Mouse (Mus musculus) olfactory bulb, adult 2 months (tissue): ENCODE data around the gene Tmem50a.

Experiments
- CTCF ChIP-seq: fragments of 200-500 bp; IDR thresholded peaks from 2 replicates; pipeline ENCODE4 v1.5.1; 2012; ENCODE audit warnings: low read depth, mild to moderate bottlenecking, low read length, moderate library complexity; ENCODE audit not compliant: insufficient read depth
- POLR2A ChIP-seq: fragments of 200-500 bp; IDR thresholded peaks from 2 replicates; pipeline ENCODE4 v1.6.1; 2012; ENCODE audit warnings: mild to moderate bottlenecking, low read depth, low read length, moderate library complexity; ENCODE audit not compliant: insufficient read depth

DNA sequence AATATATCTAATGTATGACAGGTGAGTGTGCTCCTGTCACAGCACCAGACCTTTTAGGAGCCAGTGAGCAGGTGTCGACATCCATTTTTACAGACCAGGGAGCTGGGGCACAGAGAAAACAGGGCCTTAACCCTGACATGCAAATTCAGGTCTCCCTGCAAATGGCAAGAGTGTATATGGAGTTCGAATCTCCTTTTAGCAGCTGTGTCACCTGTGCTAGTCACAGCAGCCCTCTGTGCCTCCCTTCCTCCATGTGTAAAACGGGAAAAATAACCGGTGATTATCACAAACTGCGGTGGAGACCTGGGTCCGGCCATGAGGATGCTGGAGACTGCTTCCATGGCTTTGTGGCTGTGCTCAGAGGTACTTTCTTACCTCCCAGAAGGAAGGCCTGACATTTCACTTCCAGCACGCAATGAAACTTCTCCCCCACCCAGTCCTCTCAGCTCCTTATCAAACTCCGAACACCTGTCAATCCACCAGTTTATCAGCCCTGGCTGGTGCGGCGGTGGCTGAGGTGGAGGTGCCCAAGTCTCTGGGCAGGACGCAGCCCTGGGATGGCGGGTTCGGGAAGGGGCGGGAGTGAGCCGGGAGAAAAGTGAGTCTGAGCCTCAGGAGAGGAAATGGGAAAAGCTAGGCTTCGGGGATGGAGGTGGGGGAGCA is 45.6 kb downstream of the Tmem50a start:
- TF ChIP-seq POLR2A: no peak
- TF ChIP-seq CTCF: no peak
